Comparison of ENCODE assay signal across 9 mouse cellular contexts in the genomic region with DNA sequence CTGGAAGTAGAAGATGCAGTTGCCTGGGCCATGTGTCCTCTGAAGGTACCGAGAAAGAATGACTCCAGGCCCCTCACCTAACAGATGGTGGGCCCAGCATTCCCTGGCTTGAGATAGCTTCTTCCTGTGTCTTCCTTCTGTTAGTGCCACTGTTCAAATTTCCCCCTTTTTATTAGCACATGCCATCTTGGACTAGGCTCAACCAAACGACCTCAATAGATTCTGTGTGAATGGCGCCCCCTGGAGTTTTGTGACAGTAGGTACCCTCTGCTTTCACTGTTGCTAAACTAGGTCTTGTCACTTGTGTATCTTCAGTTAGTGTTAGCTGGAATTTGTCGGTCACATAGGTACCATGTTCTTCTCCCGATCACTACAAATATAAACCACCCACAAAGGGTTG. TPM values are rescaled to one million over a fixed set of nuclear protein-coding genes. Genes with fewer than 3 reads are reported as not detected.
DNase-seq lines count a peak whose midpoint lies in the region; ATAC-seq and TF ChIP-seq lines count a peak whose summit lies in the region.
"Had no signal": no experiment of that assay in that cellular context is flagged by ENCODE, and none has a peak within 500 bp of the region (broad histone marks: within the 10 kb centered on the region; RNA-seq: fewer than 3 reads in every experiment).

No protein-coding gene starts in this region.

- peak; percentile 74 for TF ChIP-seq CTCF in layer of hippocampus, adult 2 months (conservative IDR thresholded peaks at IDR 0.05)

- H3K4me1 ChIP-seq in intestine, embryonic 14.5 days (replicated peaks; ENCODE audit: control insufficient read depth, insufficient read depth, low read length) = no peaks in the 10 kb centered on the region
- no peaks in the 10 kb centered on the region for H3K4me1 ChIP-seq in intestine, embryonic 16.5 days (ENCODE audit: control insufficient read depth, insufficient read depth, low read length)
- H3K4me1 ChIP-seq: embryonic facial prominence, embryonic 13.5 days had no signal

- 51% methylated on average over 5 of the region's 5 CpGs for WGBS in intestine, embryonic 14.5 days
- 49% methylated on average over 5 of the region's 5 CpGs for WGBS in intestine, embryonic 16.5 days

- H3K27ac ChIP-seq in intestine, embryonic 14.5 days (ENCODE audit: low read depth) = no peak overlapping the region
- no peak overlapping the region for H3K27ac ChIP-seq in intestine, embryonic 16.5 days (ENCODE audit: low read length)
- H3K27ac ChIP-seq in layer of hippocampus, adult 2 months = no peak overlapping the region
- H3K27ac ChIP-seq: embryonic facial prominence, embryonic 13.5 days had no signal

- no peaks in the 10 kb centered on the region for H3K36me3 ChIP-seq in intestine, embryonic 14.5 days (ENCODE audit: control insufficient read depth, insufficient read depth, low read length)
- H3K36me3 ChIP-seq in intestine, embryonic 16.5 days (ENCODE audit: control insufficient read depth, insufficient read depth, low read length) = no peaks in the 10 kb centered on the region
- H3K36me3 ChIP-seq: embryonic facial prominence, embryonic 13.5 days had no signal

- DNase-seq in intestine, embryonic 14.5 days (ENCODE audit: low spot score) = peak; percentile 58
- peak; percentile 2 to 31 for DNase-seq in CD8-positive naive resting alpha-beta T cell, adult 2 months (ENCODE audit: low read depth in 2 of 2, low spot score in 2 of 2)
- peak; percentile 63 to 74 for DNase-seq in adrenal gland, adult 18-20 months (ENCODE audit: low spot score in 2 of 2)
- peak; percentile 67 for DNase-seq in embryo, embryonic 10 days (ENCODE audit: low spot score)
- DNase-seq in layer of hippocampus, adult 2 months (ENCODE audit: low spot score in 2 of 2) = peak; percentile 4 to 39

- H3K4me3 ChIP-seq in intestine, embryonic 14.5 days (ENCODE audit: low read depth, low read length) = no peak overlapping the region
- no peak overlapping the region for H3K4me3 ChIP-seq in intestine, embryonic 16.5 days (ENCODE audit: low read length)
- no peak overlapping the region for H3K4me3 ChIP-seq in layer of hippocampus, adult 2 months
- H3K4me3 ChIP-seq: embryonic facial prominence, embryonic 13.5 days had no signal

- H3K27me3 ChIP-seq in intestine, embryonic 14.5 days (replicated peaks; ENCODE audit: control insufficient read depth, insufficient read depth, low read length) = no peaks in the 10 kb centered on the region
- no peaks in the 10 kb centered on the region for H3K27me3 ChIP-seq in intestine, embryonic 16.5 days (replicated peaks; ENCODE audit: control insufficient read depth, insufficient read depth, low read length)
- H3K27me3 ChIP-seq: embryonic facial prominence, embryonic 13.5 days had no signal

- no peak for ATAC-seq in intestine, embryonic 14.5 days (replicated peaks; ENCODE audit: low FRiP score, low TSS enrichment, low read depth)
- no peak for ATAC-seq in intestine, embryonic 16.5 days
- ATAC-seq in megakaryocyte progenitor cell, adult 5-6 weeks (replicated peaks; ENCODE audit: poor library complexity) = peak; percentile 85
- ATAC-seq in erythroblast, adult 5-6 weeks (replicated peaks; ENCODE audit: low FRiP score, poor library complexity, severe bottlenecking) = no peak

- H3K9ac ChIP-seq in intestine, embryonic 14.5 days (ENCODE audit: low read length) = no peak overlapping the region
- no peak overlapping the region for H3K9ac ChIP-seq in intestine, embryonic 16.5 days (ENCODE audit: low read depth, low read length)
- H3K9ac ChIP-seq: embryonic facial prominence, embryonic 13.5 days had no signal

- H3K9me3 ChIP-seq in intestine, embryonic 14.5 days (ENCODE audit: control insufficient read depth, low read length) = no peaks in the 10 kb centered on the region
- H3K9me3 ChIP-seq in intestine, embryonic 16.5 days (ENCODE audit: control insufficient read depth, low read length) = no peaks in the 10 kb centered on the region
- H3K9me3 ChIP-seq: embryonic facial prominence, embryonic 13.5 days had no signal

- no peak overlapping the region for H3K4me2 ChIP-seq in intestine, embryonic 14.5 days (ENCODE audit: low read length)
- no peak overlapping the region for H3K4me2 ChIP-seq in intestine, embryonic 16.5 days (ENCODE audit: low read depth, low read length)
- H3K4me2 ChIP-seq: embryonic facial prominence, embryonic 13.5 days had no signal

RNA-seq across cellular contexts. Expression of a gene that starts 29.0 kb away (rescaled TPM):
- 2.2 and 3.1 TPM in 2 replicates for polyA plus RNA-seq in intestine, embryonic 14.5 days (2014; fragmentation: Nextera tagmentation; extraction: Ambion mirVana)
- polyA plus RNA-seq in intestine, embryonic 16.5 days (2015; fragmentation: Nextera tagmentation; extraction: Ambion mirVana) = 1.4 and 1.6 TPM in 2 replicates
- 10 to 100 TPM; 28.0 to 34.7 TPM for total RNA-seq in adrenal gland, adult 18-20 months (2021)
- 10 to 100 TPM; 73.5 to 73.9 TPM for total RNA-seq in layer of hippocampus, adult 2 months (2021)
- total RNA-seq in megakaryocyte progenitor cell, adult 5-6 weeks (2015) = 0.46 and 1.8 TPM in 2 replicates
- total RNA-seq in megakaryocyte progenitor cell, adult 5-6 weeks (2017) = 0.12 and 0.68 TPM in 2 replicates
- not detected in 2 replicates for total RNA-seq in erythroblast, adult 5-6 weeks (2015; ENCODE audit: low replicate concordance)
- total RNA-seq in erythroblast, adult 5-6 weeks (2017; ENCODE audit: low replicate concordance) = 0.09 TPM in 1 of 2 replicates, not detected in the other

Comparison
In these comparisons a context has a peak if more than half of its experiments do, and no peak if none do; other contexts are left out.
1. DNase-seq: peak in every context shown above with its lines; median percentile 68 in adrenal gland, adult 18-20 months; 67 in embryo, embryonic 10 days; 58 in intestine, embryonic 14.5 days; 22 in layer of hippocampus, adult 2 months; 16 in CD8-positive naive resting alpha-beta T cell, adult 2 months.
2. RNA of a gene that starts 29.0 kb away (total RNA-seq): 73.5 to 73.9 TPM in layer of hippocampus, adult 2 months and 28.0 to 34.7 TPM in adrenal gland, adult 18-20 months; 0.12 to 1.8 TPM in megakaryocyte progenitor cell, adult 5-6 weeks and 0.09 TPM in erythroblast, adult 5-6 weeks; every median in the first group is over 10 times any median in the second.